ENCODE assay signal across 11 mouse cellular contexts in the genomic region with DNA sequence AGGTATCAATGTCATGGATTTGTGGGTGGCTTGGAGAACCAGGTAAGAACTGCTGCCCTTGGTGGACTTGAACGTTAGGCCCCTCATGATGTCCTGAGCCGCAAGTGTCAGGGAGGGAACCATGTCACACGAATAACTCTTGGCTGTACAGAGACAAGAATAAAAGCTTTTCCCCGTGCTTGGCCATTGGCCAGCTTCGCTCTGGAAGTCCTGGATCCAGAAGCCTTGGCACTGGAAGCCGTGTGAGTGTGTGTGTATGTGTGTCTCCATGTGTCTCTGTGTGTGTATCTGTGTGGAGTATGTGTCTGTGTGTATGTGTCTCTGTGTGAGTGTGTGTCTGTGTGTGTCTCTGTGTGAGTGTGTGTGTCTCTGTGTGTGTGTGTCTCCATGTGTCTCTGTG. TPM values are rescaled to one million over a fixed set of nuclear protein-coding genes. Genes with fewer than 3 reads are reported as not detected.
DNase-seq lines count a peak whose midpoint lies in the region; TF ChIP-seq lines count a peak whose summit lies in the region.
"Had no signal": no experiment of that assay in that cellular context is flagged by ENCODE, and none has a peak within 500 bp of the region (broad histone marks: within the 10 kb centered on the region; RNA-seq: fewer than 3 reads in every experiment).

No protein-coding gene starts in this region.

- no peak for TF ChIP-seq POLR2A in heart, adult 2 months (IDR thresholded peaks at IDR 0.05; ENCODE audit: insufficient read depth, low read depth, low read length)

- H3K79me2 ChIP-seq in heart, adult 2 months (replicated peaks; ENCODE audit: control insufficient read depth, insufficient read depth, low read length) = no peaks in the 10 kb centered on the region

- no peaks in the 10 kb centered on the region for H3K4me1 ChIP-seq in heart, adult 2 months (ENCODE audit: control insufficient read depth, insufficient read depth, low read length)

- no peak for TF ChIP-seq CTCF in heart, adult 2 months (IDR thresholded peaks at IDR 0.05)

- intact Hi-C loops in heart, adult 2 months (cut with DNase I) = no loop called here

- no peaks in the 10 kb centered on the region for H3K36me3 ChIP-seq in heart, adult 2 months (ENCODE audit: control insufficient read depth, insufficient read depth, low read length)
- H3K36me3 ChIP-seq: hindbrain, embryonic 10.5 days had no signal

- 16% methylated on average over 6 of the region's 6 CpGs for WGBS in heart, adult 2 months

- no peak overlapping the region for H3K27ac ChIP-seq in heart, adult 2 months
- H3K27ac ChIP-seq: hindbrain, embryonic 10.5 days had no signal

- H3K9ac ChIP-seq in heart, adult 2 months (ENCODE audit: low read depth, low read length) = no peak overlapping the region

- no peak for TF ChIP-seq EP300 in heart, adult 2 months (IDR thresholded peaks at IDR 0.05; ENCODE audit: insufficient read depth, low read depth, low read length)

- no peaks in the 10 kb centered on the region for H3K27me3 ChIP-seq in heart, adult 2 months (ENCODE audit: control insufficient read depth, insufficient read depth, low read length)

- peak; percentile 15 for DNase-seq in adrenal gland, adult 2 months
- no peak for DNase-seq in adrenal gland, adult 8-10 months
- DNase-seq in heart, adult 2 months = peak; percentile 26 to 28
- DNase-seq in heart, adult 11 months = no peak
- peak; percentile 13 to 17 for DNase-seq in layer of hippocampus, postnatal 10 days (ENCODE audit: low spot score in 2 of 2)
- no peak for DNase-seq in layer of hippocampus, adult 9-11 months
- peak; percentile 42 for DNase-seq in right cerebral cortex, postnatal 4 days
- DNase-seq in right cerebral cortex, adult 18-20 months = no peak
- DNase-seq: thymus, postnatal 14 days had no signal

- no peak overlapping the region for H3K4me3 ChIP-seq in heart, adult 2 months
- H3K4me3 ChIP-seq: erythroblast, embryonic 14.5 days; hindbrain, embryonic 10.5 days had no signal

RNA-seq across cellular contexts. Expression of gene Tmsb10, which starts 53.3 kb away (rescaled TPM):
- 100 to 1,000 TPM; 169 to 249 TPM for total RNA-seq in adrenal gland, adult 2 months (2021)
- polyA plus RNA-seq in adrenal gland, adult 2 months (2012; rRNA removed) = 18.0 and 18.5 TPM in 2 replicates
- 100 to 1,000 TPM in 3 of 4 experiments, 10 to 100 TPM in 1; 94.6 to 217 (median 164) TPM for total RNA-seq in adrenal gland, adult 8-10 months (2022)
- total RNA-seq in heart, adult 2 months (2021) = 10 to 100 TPM; 73.8 to 96.5 TPM
- 29.8 and 36.4 TPM in 2 replicates for polyA plus RNA-seq in heart, adult 2 months (2012; rRNA removed)
- 1,000 to 10,000 TPM; 1,683 to 1,895 TPM for total RNA-seq in layer of hippocampus, postnatal 10 days (2021)

Comparison
In these comparisons a context has a peak if more than half of its experiments do, and no peak if none do; other contexts are left out.
1. DNase-seq: peak in adrenal gland, adult 2 months (single experiment), heart, adult 2 months (2 of 2), layer of hippocampus, postnatal 10 days (2 of 2) and right cerebral cortex, postnatal 4 days (single experiment); none in adrenal gland, adult 8-10 months (single experiment), heart, adult 11 months (single experiment), layer of hippocampus, adult 9-11 months (single experiment) and right cerebral cortex, adult 18-20 months (single experiment).
2. RNA of gene Tmsb10, which starts 53.3 kb away (total RNA-seq): 1,683 to 1,895 TPM in layer of hippocampus, postnatal 10 days; 169 to 249 TPM in adrenal gland, adult 2 months, 94.6 to 217 TPM in adrenal gland, adult 8-10 months and 73.8 to 96.5 TPM in heart, adult 2 months; every median in the first group is over 4 times any median in the second.